Comparison of ENCODE assay signal across 17 mouse cellular contexts in the genomic region with DNA sequence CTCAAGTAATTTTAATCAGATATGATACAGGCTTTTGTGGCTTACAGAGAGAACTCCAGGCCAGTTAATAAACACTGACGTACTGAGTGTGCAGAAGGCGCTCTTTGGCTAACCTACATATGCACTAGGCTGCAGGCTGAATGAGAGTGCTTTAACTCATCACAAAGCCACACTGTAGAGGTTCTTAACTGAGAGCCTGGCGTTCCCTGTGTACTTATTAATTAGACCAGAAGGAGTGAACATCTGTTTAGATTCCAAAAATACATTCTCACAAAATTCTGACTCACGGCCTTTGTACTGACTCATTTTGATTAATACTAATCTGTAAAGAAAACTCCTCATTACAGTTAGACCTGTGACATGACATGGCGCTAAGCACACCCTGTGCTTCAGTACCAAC. TPM values are rescaled to one million over a fixed set of nuclear protein-coding genes. Genes with fewer than 3 reads are reported as not detected.
A peak's percentile ranks its signal among the peaks of the same experiment; 100 is the strongest.
DNase-seq lines count a peak whose midpoint lies in the region; ATAC-seq and TF ChIP-seq lines count a peak whose summit lies in the region.
"Had no signal": no experiment of that assay in that cellular context is flagged by ENCODE, and none has a peak within 500 bp of the region (broad histone marks: within the 10 kb centered on the region; RNA-seq: fewer than 3 reads in every experiment).

No protein-coding gene starts in this region.

- no peaks in the 10 kb centered on the region for H3K9me3 ChIP-seq in heart, embryonic 12.5 days (replicated peaks)
- no peaks in the 10 kb centered on the region for H3K9me3 ChIP-seq in midbrain, postnatal 0 days (ENCODE audit: low read length)
- no peaks in the 10 kb centered on the region for H3K9me3 ChIP-seq in midbrain, embryonic 10.5 days (replicated peaks)
- H3K9me3 ChIP-seq: forebrain, embryonic 10.5 days; heart, embryonic 15.5 days; hindbrain, embryonic 13.5 days; intestine, embryonic 15.5 days; kidney, embryonic 15.5 days; neural tube, embryonic 13.5 days had no signal

- no peak for ATAC-seq in heart, embryonic 12.5 days (ENCODE audit: insufficient number of reproducible peaks, low FRiP score)
- no peak for ATAC-seq in midbrain, postnatal 0 days (ENCODE audit: low FRiP score)
- no peak for ATAC-seq in granulocyte monocyte progenitor cell, adult 5-6 weeks (replicated peaks; ENCODE audit: poor library complexity, severe bottlenecking)
- ATAC-seq: intestine, embryonic 15.5 days had no signal

- no peak for TF ChIP-seq CTCF in midbrain, postnatal 0 days (IDR thresholded peaks at IDR 0.05)
- TF ChIP-seq CTCF in embryonic fibroblast, embryonic 13.5 days (IDR thresholded peaks at IDR 0.05; ENCODE audit: borderline replicate concordance, insufficient read depth, low read length), result no peak
- no peak for TF ChIP-seq CTCF in olfactory bulb, adult 2 months (IDR thresholded peaks at IDR 0.05; ENCODE audit: insufficient read depth, low read depth, low read length)

- no peak overlapping the region for H3K4me3 ChIP-seq in heart, embryonic 12.5 days
- no peak overlapping the region for H3K4me3 ChIP-seq in midbrain, postnatal 0 days (ENCODE audit: low read depth, low read length)
- no peak overlapping the region for H3K4me3 ChIP-seq in midbrain, embryonic 10.5 days
- no peak overlapping the region for H3K4me3 ChIP-seq in embryonic fibroblast, embryonic 13.5 days (ENCODE audit: insufficient read depth, low read length)
- H3K4me3 ChIP-seq in olfactory bulb, adult 2 months (ENCODE audit: insufficient read depth, low read depth, low read length), result no peak overlapping the region
- H3K4me3 ChIP-seq: forebrain, embryonic 10.5 days; heart, embryonic 15.5 days; hindbrain, embryonic 13.5 days; intestine, embryonic 15.5 days; kidney, embryonic 15.5 days; neural tube, embryonic 13.5 days had no signal

- DNase-seq in heart, postnatal 25 days (ENCODE audit: low spot score), result no peak
- peak; percentile 16 for DNase-seq in midbrain, postnatal 0 days (ENCODE audit: low spot score)
- DNase-seq in midbrain, embryonic 10.5 days (ENCODE audit: low spot score), result no peak
- DNase-seq in spleen, adult 12 weeks (ENCODE audit: low spot score), result no peak
- DNase-seq: adrenal gland, postnatal 36 days; cerebellum, postnatal 10 days; lung, postnatal 10 days had no signal

- H3K4me2 ChIP-seq in heart, embryonic 12.5 days, result peak overlapping the region; percentile 31; the same call in 1 of the 2 replicates
- no peak overlapping the region for H3K4me2 ChIP-seq in midbrain, postnatal 0 days (ENCODE audit: low read depth, low read length, poor library complexity, severe bottlenecking)
- H3K4me2 ChIP-seq: heart, embryonic 15.5 days; hindbrain, embryonic 13.5 days; intestine, embryonic 15.5 days; kidney, embryonic 15.5 days; neural tube, embryonic 13.5 days had no signal

- H3K36me3 ChIP-seq in heart, embryonic 12.5 days, result peaks cover 42% of the 10 kb centered on the region
- H3K36me3 ChIP-seq in midbrain, postnatal 0 days (ENCODE audit: insufficient read depth, low read length), result peaks cover 31% of the 10 kb centered on the region
- peaks cover 61% of the 10 kb centered on the region for H3K36me3 ChIP-seq in midbrain, embryonic 10.5 days

- no peaks in the 10 kb centered on the region for H3K27me3 ChIP-seq in heart, embryonic 12.5 days (replicated peaks)
- H3K27me3 ChIP-seq in midbrain, postnatal 0 days (ENCODE audit: insufficient read depth, low read length), result no peaks in the 10 kb centered on the region
- no peaks in the 10 kb centered on the region for H3K27me3 ChIP-seq in midbrain, embryonic 10.5 days (ENCODE audit: low read depth, poor library complexity, severe bottlenecking)
- H3K27me3 ChIP-seq: heart, embryonic 15.5 days; hindbrain, embryonic 13.5 days; intestine, embryonic 15.5 days; kidney, embryonic 15.5 days; neural tube, embryonic 13.5 days had no signal

- TF ChIP-seq POLR2A in embryonic fibroblast, embryonic 13.5 days (IDR thresholded peaks at IDR 0.05; ENCODE audit: low read depth, low read length), result no peak
- no peak for TF ChIP-seq POLR2A in olfactory bulb, adult 2 months (IDR thresholded peaks at IDR 0.05; ENCODE audit: insufficient read depth, low read depth, low read length)

- no peak overlapping the region for H3K9ac ChIP-seq in heart, embryonic 12.5 days
- no peak overlapping the region for H3K9ac ChIP-seq in midbrain, postnatal 0 days (replicated peaks; ENCODE audit: low read length, poor library complexity, severe bottlenecking)
- H3K9ac ChIP-seq: heart, embryonic 15.5 days; hindbrain, embryonic 13.5 days; intestine, embryonic 15.5 days; kidney, embryonic 15.5 days; neural tube, embryonic 13.5 days had no signal

- WGBS in heart, embryonic 12.5 days, result 89% methylated on average over 5 of the region's 5 CpGs
- WGBS in midbrain, postnatal 0 days, result 88% methylated on average over 5 of the region's 5 CpGs
- WGBS in midbrain, embryonic 10.5 days, result 93% methylated on average over 5 of the region's 5 CpGs
- WGBS in olfactory bulb, adult 2 months, result 26% methylated on average over 5 of the region's 5 CpGs

- H3K27ac ChIP-seq in heart, embryonic 12.5 days (ENCODE audit: poor library complexity, severe bottlenecking), result peak overlapping the region; percentile 54; the same call in 1 of the 2 replicates
- no peak overlapping the region for H3K27ac ChIP-seq in midbrain, postnatal 0 days (ENCODE audit: low read depth, low read length)
- H3K27ac ChIP-seq in midbrain, embryonic 10.5 days (replicated peaks), result no peak overlapping the region
- peak overlapping the region; percentile 31; the same call in 1 of the 2 replicates for H3K27ac ChIP-seq in embryonic fibroblast, embryonic 13.5 days (ENCODE audit: insufficient read depth, low read length)
- H3K27ac ChIP-seq in olfactory bulb, adult 2 months (ENCODE audit: insufficient read depth, low read depth, low read length), result peak overlapping the region; percentile 35; the same call in 1 of the 2 replicates
- H3K27ac ChIP-seq: forebrain, embryonic 10.5 days; heart, embryonic 15.5 days; hindbrain, embryonic 13.5 days; intestine, embryonic 15.5 days; kidney, embryonic 15.5 days; neural tube, embryonic 13.5 days had no signal

- intact Hi-C loops in heart, postnatal 25 days (cut with DNase I), result no loop called here

- peaks cover 41% of the 10 kb centered on the region for H3K4me1 ChIP-seq in heart, embryonic 12.5 days (replicated peaks)
- H3K4me1 ChIP-seq in midbrain, postnatal 0 days (ENCODE audit: insufficient read depth, low read length), result no peaks in the 10 kb centered on the region
- H3K4me1 ChIP-seq in midbrain, embryonic 10.5 days, result no peaks in the 10 kb centered on the region
- H3K4me1 ChIP-seq in embryonic fibroblast, embryonic 13.5 days (ENCODE audit: control insufficient read depth, insufficient read depth, low read length), result peaks cover 20% of the 10 kb centered on the region
- H3K4me1 ChIP-seq in olfactory bulb, adult 2 months (ENCODE audit: control insufficient read depth, insufficient read depth, low read length), result peaks cover 11% of the 10 kb centered on the region
- H3K4me1 ChIP-seq: forebrain, embryonic 10.5 days; hindbrain, embryonic 13.5 days had no signal

RNA-seq across cellular contexts. Expression of gene Tbc1d14, which starts 25.8 kb away (rescaled TPM):
- 20.0 and 22.3 TPM in 2 replicates for polyA plus RNA-seq in heart, embryonic 12.5 days (2016; fragmentation: Nextera tagmentation; extraction: Ambion mirVana)
- 10 to 100 TPM; 14.3 to 14.7 TPM for total RNA-seq in heart, postnatal 25 days (2021)
- 29.3 and 30.5 TPM in 2 replicates for total RNA-seq in midbrain, postnatal 0 days (2014; rRNA removed)
- polyA plus RNA-seq in midbrain, postnatal 0 days (2015; fragmentation: Nextera tagmentation; extraction: Ambion mirVana), result 51.0 and 53.3 TPM in 2 replicates
- polyA plus RNA-seq in midbrain, embryonic 10.5 days (2016; fragmentation: Nextera tagmentation; extraction: Ambion mirVana), result 35.2 and 41.2 TPM in 2 replicates
- polyA plus RNA-seq in embryonic fibroblast, embryonic 13.5 days (2011; ENCODE audit: insufficient read length, low read depth, missing spikeins), result 21.5 and 26.1 TPM in 2 replicates
- not detected in 2 replicates for polyA plus RNA-seq in olfactory bulb, adult 2 months (2012; ENCODE audit: insufficient read depth, insufficient read length, low replicate concordance, missing spikeins)
- total RNA-seq in granulocyte monocyte progenitor cell, adult 5-6 weeks (2014; fragmentation: Nextera tagmentation), result 17.9 and 22.6 TPM in 2 replicates
- 7.2 and 8.7 TPM in 2 replicates for total RNA-seq in granulocyte monocyte progenitor cell, adult 5-6 weeks (2017)

Comparison
In these comparisons a context has a peak if more than half of its experiments do, and no peak if none do; other contexts are left out.
1. H3K27ac ChIP-seq: peak in heart, embryonic 12.5 days (single experiment), embryonic fibroblast, embryonic 13.5 days (single experiment) and olfactory bulb, adult 2 months (single experiment); none in midbrain, postnatal 0 days (single experiment) and midbrain, embryonic 10.5 days (single experiment).